Mouse (Mus musculus) forelimb bud, embryonic 11.5 days (tissue): ENCODE data around the gene Kctd4.
"Not testable (repeated sequence)": the region's sequence is repeated elsewhere in the genome, so short reads cannot be mapped to it uniquely, and the experiment has no call there.

Experiments used
- DNase-seq: peaks from one replicate; pipeline ENCODE4 v3.0.0-alpha.2; 2012; ENCODE audit warnings: low read depth, low spot score

Kctd4 gene

DNA sequence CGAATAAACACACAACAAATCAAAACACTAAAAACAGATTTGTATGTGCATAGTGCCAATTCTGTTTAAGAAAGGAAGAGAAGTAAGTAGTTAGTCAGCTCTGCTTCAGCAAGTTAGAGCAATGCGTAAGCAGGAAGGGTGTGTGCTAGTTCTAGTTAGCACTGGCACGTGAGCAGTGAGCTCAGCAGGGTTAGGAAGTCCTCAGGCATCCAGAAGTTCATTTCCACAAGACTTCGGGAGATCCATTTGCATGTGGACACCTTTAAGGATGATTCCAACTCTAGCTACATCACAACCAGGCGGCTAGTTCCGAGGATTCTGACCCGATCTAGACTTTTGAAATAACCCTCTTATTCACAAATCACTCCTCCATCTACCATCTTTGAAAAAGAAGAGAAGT lies at the start of gene Kctd4:
TSS of gene Kctd4 (plus strand) at position 244 of the 400 bp plus-strand sequence.
- DNase-seq: no peak

DNA sequence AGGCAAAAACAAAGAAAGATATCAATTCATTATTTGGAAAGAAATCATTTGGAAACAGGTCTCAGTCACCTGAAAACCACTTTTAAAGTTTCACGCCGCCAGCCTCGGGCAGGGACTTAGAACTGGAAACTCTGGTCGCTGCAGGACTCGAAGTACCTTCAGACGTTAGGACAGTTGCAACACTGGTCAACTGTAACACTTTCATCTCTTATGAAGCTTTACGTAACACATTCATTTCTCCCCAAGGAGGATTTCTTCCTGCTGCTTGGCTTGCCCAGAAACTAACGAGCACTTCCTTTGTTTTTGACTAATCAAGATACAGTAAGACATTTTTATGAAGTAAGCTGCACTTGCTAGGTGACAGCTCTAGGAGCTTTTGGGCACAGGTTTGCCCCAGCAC lies 47.9 kb upstream of the Kctd4 start:
- DNase-seq: no peak

GRCm38 (mm10) chr14:75911968-75912367 lies 42.8 kb upstream of the Kctd4 start:
- no peak for DNase-seq

- no peak for DNase-seq
Observed at GRCm38 (mm10) chr14:75912665-75913064, 42.1 kb upstream of the Kctd4 start.

GRCm38 (mm10) chr14:75923314-75924052 lies 31.3 kb upstream of the Kctd4 start:
- no peak for DNase-seq

DNA sequence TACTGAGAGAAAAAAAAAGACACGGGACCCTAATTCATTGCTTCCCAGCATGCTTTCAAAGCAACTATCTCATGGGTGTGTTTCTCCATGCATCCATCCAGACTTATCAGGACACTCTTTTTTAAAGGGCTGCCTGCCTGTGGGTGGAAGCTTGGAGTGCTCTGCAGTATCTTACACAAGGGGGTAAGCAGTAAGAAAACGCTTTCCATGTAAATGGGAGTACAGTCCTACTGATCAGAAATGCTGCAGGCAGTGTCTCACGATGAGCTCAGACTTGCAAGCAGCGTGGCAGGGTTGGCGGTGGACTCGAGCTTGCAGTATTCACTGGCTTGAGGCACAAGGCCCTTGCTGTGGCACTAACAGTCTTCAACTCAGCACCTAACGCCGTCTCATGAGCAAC lies 25.1 kb upstream of the Kctd4 start:
- DNase-seq: not testable (repeated sequence)

GRCm38 (mm10) chr14:75931266-75931665 lies 23.5 kb upstream of the Kctd4 start:
- no peak for DNase-seq

DNA sequence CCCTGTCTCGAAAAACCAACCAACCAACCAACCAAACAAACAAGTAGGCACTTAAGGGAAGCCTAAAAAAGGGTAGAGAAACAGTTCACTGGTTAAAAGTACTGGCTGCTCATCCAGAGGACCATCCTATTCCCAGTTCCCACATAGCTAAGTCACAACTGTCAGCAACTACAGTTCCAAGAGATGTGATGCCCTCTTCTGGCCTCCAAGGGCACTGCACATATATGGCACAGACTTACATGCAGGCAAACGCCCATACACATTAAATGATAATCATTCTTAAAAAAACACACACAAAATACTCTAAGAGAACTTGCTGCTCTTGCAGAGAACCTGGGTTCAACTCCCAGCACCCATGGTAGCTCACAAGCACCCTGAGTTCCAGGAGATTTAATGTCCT lies 20.4 kb upstream of the Kctd4 start:
- no peak for DNase-seq

DNA sequence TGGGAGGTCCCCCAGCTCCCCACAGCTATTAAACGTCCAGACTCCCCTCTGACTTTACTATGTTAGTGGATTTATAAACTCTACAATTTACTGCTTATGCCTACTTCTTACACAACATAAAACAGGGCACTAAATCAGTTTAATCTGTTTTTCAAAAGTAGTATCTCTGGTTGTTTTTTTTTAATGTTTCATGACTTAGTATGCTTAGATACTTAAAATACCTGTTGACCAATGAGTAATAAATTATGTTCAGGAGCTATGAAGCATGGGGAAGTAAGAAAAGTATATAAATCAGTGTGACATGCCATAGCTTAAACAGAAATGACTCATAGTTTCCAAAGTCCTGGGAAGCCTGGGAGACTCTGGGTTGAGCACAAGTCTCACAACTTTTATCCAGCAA lies 17.1 kb upstream of the Kctd4 start:
- DNase-seq: no peak

GRCm38 (mm10) chr14:75941500-75941899 lies 13.3 kb upstream of the Kctd4 start:
- DNase-seq: no peak

DNA sequence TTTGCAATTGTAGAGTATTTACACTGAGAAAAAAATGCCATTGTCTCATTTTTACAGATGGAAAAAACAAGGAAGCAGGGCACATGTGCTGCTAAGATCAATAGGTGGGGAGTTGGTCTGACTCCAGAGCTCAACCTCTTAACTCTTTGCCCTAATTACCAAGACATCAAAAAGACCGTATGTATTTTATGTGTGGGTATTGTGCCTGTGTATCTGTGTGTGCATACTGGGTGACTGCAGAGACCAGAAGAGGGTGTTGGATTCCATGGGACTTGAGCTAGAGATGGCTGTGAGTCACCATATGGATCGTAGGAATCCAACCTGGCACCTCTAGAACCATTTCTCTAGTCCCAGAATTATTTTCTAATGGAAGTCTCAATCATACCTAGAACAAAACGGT lies 12.4 kb upstream of the Kctd4 start:
- DNase-seq: no peak

- no peak for DNase-seq
Observed at GRCm38 (mm10) chr14:75947674-75948073, 7.1 kb upstream of the Kctd4 start.

DNA sequence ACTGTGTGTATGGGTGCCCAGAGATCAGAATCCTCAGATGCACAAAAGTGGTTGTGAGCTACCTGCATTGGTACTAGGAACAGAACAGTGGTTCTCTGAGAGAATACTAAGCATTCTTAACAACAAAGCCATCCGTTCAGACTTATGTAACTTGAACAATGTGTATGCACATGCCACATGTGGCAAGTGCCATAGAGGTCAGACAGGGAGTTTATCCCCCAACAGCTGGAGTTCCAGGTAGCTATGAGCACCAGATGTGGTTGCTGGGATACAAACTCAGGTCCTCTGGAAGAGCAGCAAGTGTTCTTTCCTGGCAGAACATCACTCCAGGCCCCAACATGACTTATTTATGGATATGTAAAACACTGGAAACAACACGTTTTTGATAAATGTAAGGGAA lies 1.8 kb upstream of the Kctd4 start:
- DNase-seq: peak; percentile 79

- DNase-seq: no peak
Observed at GRCm38 (mm10) chr14:75962250-75962649, 7.4 kb downstream of the Kctd4 start.

GRCm38 (mm10) chr14:75963215-75963614 lies 8.4 kb downstream of the Kctd4 start:
- DNase-seq: no peak

DNA sequence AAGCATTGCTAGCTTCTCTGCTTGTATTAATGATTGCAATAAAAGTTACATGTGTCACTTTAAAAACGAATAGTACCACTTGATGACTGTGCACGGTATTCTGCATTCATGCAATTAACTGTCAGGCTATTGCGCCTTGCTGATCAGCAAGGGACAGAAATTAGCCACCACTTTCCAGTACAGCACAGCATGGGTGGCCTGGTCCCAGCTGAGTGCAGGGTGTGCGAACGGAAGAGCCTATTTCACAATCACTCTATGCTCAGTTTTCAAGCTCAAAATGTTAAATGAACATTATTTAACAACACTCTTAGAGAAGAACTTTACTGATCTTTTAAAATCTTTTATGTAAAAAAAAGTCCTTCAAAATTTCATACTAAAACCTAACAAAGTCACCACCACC lies 9.2 kb downstream of the Kctd4 start:
- no peak for DNase-seq

GRCm38 (mm10) chr14:75964433-75964832 lies 9.6 kb downstream of the Kctd4 start:
- no peak for DNase-seq

- no peak for DNase-seq
Observed at GRCm38 (mm10) chr14:75967291-75967690, 12.5 kb downstream of the Kctd4 start.

GRCm38 (mm10) chr14:75976107-75976506 lies 21.3 kb downstream of the Kctd4 start:
- DNase-seq: no peak

DNA sequence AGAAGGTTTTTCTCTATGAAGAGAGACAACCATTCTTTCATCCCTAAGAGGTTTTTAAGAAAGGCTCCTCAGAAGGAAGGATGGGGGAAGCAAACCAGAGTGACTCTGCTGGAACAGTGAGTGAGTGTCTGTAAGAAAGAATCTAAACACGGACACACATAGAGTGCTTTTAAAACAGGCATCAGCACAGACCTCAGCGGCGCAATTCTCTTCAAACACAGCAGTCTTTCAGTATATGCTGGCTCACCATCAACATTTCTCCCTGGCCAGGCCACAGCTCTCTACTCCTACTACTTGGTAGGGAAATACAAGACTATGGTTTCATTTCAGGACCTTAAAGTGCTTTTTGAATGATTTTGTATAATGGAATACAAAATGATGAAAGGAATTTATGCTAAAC lies 26.4 kb downstream of the Kctd4 start:
- DNase-seq: no peak

GRCm38 (mm10) chr14:75983891-75984290 lies 29.1 kb downstream of the Kctd4 start:
- DNase-seq: no peak

GRCm38 (mm10) chr14:75985112-75985511 lies 30.3 kb downstream of the Kctd4 start:
- no peak for DNase-seq

DNA sequence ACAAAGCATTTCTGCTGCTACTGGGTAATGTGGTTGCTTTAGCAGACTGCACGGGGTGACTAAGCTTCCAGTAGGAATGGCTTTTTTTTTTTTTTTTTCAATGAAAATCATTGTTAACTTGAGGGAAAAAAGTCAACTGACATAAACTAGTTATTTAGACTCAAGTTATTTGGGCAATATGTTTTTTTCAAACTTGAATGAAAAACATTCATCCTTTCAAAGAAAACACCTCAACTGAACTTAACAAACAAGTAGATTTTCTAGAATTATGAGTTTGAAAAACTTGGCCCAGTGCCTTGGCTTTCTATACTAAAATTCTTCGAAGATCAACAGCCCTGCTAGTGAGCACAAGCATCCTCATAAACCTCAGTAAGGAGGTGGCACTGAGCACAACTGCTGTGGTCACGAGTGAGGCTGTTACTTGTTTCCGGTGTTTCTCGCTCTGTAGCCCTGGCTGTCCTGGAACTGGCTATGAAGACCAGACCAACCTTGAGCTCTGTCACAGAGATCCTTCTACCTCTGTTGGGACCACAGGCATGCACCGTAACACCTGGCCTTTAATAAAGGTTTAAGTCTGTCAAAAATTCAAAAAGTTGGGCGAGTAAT lies 32.2 kb downstream of the Kctd4 start:
- no peak for DNase-seq

GRCm38 (mm10) chr14:75989168-75989567 lies 34.4 kb downstream of the Kctd4 start:
- DNase-seq: no peak
